Mouse (Mus musculus): ENCODE measurements around the gene Zfp398. TPM values are rescaled to one million over a fixed set of nuclear protein-coding genes. Genes with fewer than 3 reads are reported as not detected.

Gene Zfp398
- total RNA-seq, 2 experiments from 2014 or later = 1.6 to 4.2 TPM

DNA sequence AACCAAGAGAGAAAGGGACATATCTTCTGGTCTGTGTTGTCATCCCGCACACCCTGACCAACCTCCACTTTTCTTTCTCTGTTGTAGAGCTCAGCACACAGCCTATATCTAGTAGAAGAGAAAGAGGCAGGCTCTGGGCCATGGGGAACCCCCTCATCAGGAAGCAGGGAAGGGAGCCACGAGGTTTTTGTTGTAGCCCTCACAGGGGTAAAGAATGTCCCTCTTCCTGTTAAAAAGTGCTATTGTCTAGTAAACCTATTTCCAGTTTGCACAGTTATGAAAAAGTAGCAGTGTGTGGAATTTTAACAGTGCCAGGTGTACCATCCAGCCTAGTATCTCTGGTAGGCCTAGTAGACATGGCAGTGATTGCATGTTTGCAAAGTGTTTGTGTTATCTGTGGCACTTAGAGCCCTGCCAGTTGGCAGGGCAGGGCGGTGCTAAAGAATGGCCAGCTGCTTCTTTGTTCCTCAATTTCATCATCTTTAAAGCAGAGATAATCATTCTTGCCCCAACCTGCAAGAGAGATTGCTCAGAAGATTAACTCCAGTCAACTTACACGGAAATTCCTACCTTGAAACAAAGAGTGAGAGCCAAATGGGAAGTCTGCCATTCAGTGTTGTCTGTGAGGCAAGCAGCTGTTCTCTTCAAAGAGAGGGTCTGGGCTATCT lies 43.7 kb downstream of the Zfp398 start:
- ATAC-seq (replicated peaks; ENCODE audit: low FRiP score, poor library complexity, severe bottlenecking) = no peak

GRCm38 (mm10) chr6:47880166-47880565 lies 44.7 kb downstream of the Zfp398 start:
- no peak for ATAC-seq (replicated peaks; ENCODE audit: low FRiP score, poor library complexity, severe bottlenecking)

DNA sequence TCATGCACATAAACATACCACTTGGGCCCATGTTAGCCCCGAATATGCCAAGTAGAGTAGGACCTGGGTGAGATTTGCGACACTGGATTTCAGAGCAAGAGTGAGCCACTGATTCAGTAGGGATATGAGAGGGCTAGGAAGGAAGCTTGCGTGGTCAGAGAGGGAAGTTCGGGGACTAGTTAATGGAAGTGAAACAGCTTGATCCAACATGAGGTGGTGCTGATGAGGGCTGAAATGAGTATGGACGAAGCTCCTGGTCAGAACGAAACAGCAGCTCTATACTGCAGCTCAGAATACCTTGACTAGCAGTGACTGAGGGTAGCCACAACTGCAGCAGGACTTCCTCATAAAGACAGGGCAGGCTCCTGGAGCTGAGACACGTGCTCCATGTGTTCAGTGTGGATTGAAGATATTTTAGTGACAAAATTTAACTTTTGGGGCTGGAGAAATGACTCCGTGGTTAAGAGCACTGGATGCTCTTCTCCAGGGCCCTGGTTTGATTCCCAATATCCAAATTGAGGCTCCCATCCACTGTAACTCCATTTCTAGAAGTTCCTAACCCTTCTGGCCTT lies 53.4 kb downstream of the Zfp398 start:
- ATAC-seq (replicated peaks; ENCODE audit: low FRiP score, poor library complexity, severe bottlenecking) = no peak

DNA sequence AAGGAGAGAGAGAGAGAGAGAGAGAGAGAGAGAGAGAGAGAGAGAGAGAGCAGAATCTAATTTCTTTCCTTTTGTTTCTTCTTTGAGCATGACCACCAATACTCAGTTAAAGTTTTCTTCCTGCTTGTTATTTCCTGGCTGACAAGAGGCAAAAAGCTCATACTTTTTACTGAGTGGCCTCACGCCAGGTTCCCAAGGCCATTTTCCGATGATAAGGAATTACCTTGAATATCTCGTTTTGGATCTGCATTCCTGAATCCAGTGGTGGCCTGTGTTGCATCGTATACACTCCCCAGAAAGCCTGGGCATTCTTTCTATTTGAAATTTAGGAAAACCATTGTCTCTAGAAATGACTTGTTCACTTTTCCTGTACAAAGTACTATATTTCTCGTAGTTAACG lies 64.0 kb downstream of the Zfp398 start:
- ATAC-seq (replicated peaks; ENCODE audit: low FRiP score, poor library complexity, severe bottlenecking) = no peak

DNA sequence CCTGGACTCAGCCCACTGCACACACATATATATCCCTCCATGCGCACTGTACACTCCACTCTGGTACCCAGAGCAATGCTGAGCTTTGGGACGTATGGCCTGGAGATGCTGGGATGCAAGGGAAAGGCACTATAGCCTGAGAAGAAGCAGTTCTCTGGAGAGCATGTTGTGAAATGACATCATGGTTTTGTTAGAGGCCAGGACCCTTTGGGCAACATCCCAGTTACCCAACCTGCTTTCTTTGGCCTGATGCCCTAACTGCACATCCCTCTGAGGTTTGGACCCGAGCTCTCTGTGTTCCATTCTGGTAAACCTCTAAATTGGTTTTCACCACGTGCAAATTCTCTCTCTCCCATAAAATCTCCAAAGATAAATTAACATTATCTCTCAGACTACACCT lies 68.1 kb downstream of the Zfp398 start:
- ATAC-seq (replicated peaks; ENCODE audit: low FRiP score, poor library complexity, severe bottlenecking) = no peak

- ATAC-seq (replicated peaks; ENCODE audit: low FRiP score, poor library complexity, severe bottlenecking) = no peak
These were observed 68.9 kb downstream of the Zfp398 start for GRCm38 (mm10) chr6:47904361-47904760.

- ATAC-seq (replicated peaks; ENCODE audit: low FRiP score, poor library complexity, severe bottlenecking) = no peak
These were observed 69.6 kb downstream of the Zfp398 start for GRCm38 (mm10) chr6:47904917-47905695.

- no peak for ATAC-seq (replicated peaks; ENCODE audit: low FRiP score, poor library complexity, severe bottlenecking)
These were observed 70.9 kb downstream of the Zfp398 start for GRCm38 (mm10) chr6:47906326-47906725.

GRCm38 (mm10) chr6:47909007-47909406 lies 73.5 kb downstream of the Zfp398 start:
- no peak for ATAC-seq (replicated peaks; ENCODE audit: low FRiP score, poor library complexity, severe bottlenecking)

DNA sequence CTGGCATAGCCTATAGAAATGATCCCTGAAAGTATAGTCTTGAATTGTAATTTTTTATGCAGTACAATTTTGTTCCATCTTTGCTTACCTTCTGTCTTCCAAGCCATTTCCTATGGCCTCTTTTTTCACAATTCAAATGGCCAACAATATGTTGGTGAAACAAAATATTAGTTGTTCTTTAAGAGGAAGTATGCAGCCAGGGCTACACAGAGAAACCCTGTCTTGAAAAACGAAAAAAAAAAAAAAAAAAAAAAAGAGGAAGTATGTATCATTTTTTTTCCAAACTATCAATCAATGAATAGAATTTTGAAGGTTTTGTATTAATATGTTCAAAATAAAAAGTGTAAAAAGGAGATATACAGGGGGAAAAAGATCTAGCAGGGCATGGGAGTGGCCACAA lies 76.2 kb downstream of the Zfp398 start:
- no peak for ATAC-seq (replicated peaks; ENCODE audit: low FRiP score, poor library complexity, severe bottlenecking)

DNA sequence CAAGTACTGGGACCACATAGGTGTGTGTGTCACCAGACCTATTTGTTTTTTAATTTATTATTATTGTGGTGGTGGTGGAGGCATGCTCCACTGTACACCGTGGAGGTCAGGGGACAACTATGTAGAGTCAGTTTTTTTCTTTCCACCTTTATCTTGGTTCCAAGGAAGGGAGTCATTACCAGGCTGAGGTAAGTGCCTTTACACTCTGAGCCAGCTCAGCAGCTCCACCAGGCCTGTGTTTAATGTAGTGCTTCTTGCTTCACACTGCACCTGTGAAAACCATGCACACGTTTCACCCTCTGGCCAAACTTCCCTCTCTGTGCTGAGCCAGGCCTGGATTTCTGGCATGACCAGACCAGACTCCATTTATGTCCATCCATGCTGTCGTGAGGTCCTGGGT lies 77.5 kb downstream of the Zfp398 start:
- no peak for ATAC-seq (replicated peaks; ENCODE audit: low FRiP score, poor library complexity, severe bottlenecking)

- no peak for ATAC-seq (replicated peaks; ENCODE audit: low FRiP score, poor library complexity, severe bottlenecking)
These were observed 81.6 kb downstream of the Zfp398 start for GRCm38 (mm10) chr6:47917051-47917450.

DNA sequence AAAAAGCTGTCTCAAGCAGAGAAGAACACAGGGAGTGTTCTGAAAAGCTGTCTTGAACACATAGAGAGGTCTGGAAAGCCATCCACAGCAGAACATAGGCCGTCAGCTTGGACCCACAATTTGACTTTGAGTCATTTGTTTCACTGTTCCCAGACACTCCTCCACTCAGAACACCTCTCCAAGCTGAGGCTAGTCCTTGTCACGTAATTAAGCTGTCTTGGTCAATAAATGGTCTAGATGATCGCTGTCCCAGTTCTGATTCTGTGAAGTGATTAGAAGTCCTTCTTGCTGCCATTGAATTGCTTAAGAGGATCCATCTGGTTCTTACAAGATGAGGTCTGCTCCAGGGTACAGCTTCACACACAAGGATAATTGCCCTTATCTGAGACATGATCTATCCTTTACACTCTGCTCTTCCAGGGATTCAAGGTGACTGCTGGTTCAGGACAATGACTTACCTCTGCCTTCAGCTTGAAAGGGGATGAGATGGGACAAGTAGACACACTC lies 83.4 kb downstream of the Zfp398 start:
- ATAC-seq (replicated peaks; ENCODE audit: low FRiP score, poor library complexity, severe bottlenecking) = no peak

DNA sequence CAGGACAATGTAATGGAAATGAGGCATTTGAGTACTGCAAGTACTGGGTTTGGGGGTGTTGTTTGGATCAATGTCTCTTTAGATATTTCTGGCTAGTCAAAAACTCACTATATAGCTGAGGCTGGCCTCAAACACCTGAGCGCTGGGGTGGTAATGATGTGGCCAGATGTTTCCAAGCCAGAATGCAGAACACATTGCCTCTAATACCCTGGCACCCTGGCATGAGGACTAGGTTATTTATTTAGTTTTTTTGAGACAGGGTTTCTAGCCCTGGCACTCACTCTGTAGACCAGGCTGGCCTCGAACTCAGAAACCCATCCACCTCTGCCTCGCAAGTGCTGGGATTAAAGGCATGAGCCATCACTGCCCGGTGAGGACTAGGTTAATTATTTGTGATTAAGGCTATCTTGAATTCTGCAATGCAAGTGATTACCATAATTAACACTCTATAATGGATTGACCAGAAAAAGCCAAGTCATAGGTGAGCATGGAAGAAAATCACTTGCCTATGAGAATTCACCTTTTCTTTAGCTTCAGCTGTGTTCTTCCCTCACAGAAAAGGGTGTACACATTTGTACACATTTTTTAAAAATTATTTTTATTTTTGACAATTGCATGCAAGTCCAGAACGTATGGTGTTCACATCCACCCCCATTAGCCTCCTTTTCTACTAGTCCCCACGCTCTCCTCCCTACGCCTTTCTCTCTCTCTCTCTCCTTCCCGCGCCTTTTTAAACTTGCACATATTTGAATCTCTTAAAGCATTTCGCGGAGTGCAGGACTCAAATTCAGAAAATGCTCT lies 84.4 kb downstream of the Zfp398 start:
- ATAC-seq (replicated peaks; ENCODE audit: low FRiP score, poor library complexity, severe bottlenecking) = peak; percentile 26

- ATAC-seq (replicated peaks; ENCODE audit: low FRiP score, poor library complexity, severe bottlenecking) = peak; percentile 93
These were observed 85.2 kb downstream of the Zfp398 start, which contains the start of gene Zfp212 for GRCm38 (mm10) chr6:47920447-47921340. Gene Zfp212, plus strand, starts transcription at chr6:47920476.
